Mouse (Mus musculus) liver, embryonic 14.5 days (tissue): ENCODE measurements at regions not wholly inside any gene's neighbourhood (a gene's known extent, or its start where the extent isn't known, plus 50 kb on each side); places are given as distances from the start of the nearest gene placed in this dataset.

ENCODE experiments used
- CTCF ChIP-seq: IDR thresholded peaks from 2 replicates; pipeline ENCODE4 v1.5.1; 2016; ENCODE audit warnings: antibody characterized with exemption, low read depth, control low read depth
- EP300 ChIP-seq: IDR thresholded peaks from 2 replicates; pipeline ENCODE4 v1.6.1; 2016; ENCODE audit warnings: antibody characterized with exemption, low read depth

DNA sequence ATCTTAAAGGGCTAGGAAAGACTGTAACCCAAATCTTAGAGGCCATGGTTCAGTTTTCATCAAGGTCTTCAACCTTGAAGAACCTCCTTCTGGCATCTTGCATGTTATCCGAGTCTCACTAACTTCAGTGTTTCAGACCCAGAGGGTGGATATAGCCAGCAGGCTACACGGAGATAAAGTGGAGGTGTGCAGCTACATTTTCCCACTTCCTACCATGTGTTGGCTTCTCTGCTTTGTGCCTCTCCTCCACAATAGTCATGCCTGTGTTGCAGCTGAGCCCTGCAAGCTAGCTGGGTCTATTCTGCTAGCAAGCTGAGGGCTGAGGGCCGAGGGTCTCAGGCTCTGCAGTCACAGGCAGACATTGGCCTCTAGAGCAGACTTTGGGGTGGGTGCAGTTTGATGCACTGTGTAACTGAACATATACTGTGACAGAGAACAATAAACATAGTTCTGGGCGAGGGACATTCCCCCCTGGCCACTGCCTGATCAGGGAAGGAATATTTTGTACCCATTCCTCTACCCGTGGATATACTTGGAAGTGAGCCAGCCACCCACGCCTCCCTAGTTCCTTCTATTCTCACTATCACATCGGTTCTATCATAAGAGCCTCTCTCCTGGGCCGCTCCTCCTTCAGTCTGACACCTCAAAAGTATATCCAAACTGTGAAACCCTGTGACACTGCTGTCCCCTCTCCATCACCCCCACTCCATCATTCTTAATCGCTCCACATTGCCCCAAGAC, 152.6 kb upstream of the Mycn start:
- TF ChIP-seq CTCF (no peak), EP300 (no peak)
